Mouse (Mus musculus) heart, embryonic 15.5 days (tissue): ENCODE results near the gene Snrnp70. TPM values are rescaled to one million over a fixed set of nuclear protein-coding genes. Genes with fewer than 3 reads are reported as not detected.
"Not testable (repeated sequence)": the region's sequence is repeated elsewhere in the genome, so short reads cannot be mapped to it uniquely, and the experiment has no call there.

ENCODE experiments used
- ATAC-seq: fragments of 200-750 bp; cut with Nextera tagmentation; replicated peaks from 2 replicates; pipeline ENCODE4 v1.8.0; 2017; ENCODE audit warnings: low read depth, moderate TSS enrichment; ENCODE audit not compliant: insufficient number of reproducible peaks, insufficient read depth, low FRiP score
- H3K27ac ChIP-seq: fragments of 300-500 bp; sonication (generic); 2 replicates; pipeline ENCODE4 v1.5.1; 2015; ENCODE audit warnings: mild to moderate bottlenecking, inconsistent platforms
- H3K27me3 ChIP-seq: fragments of 300-500 bp; sonication (generic); 2 replicates; pipeline ENCODE4 v1.6.1; 2015; ENCODE audit warnings: inconsistent platforms
- H3K36me3 ChIP-seq: fragments of 300-500 bp; sonication (generic); 2 replicates; pipeline ENCODE4 v1.6.1; 2015; ENCODE audit warnings: mild to moderate bottlenecking, inconsistent platforms
- H3K4me1 ChIP-seq: fragments of 300-500 bp; sonication (generic); replicated peaks from 2 replicates; pipeline ENCODE4 v1.6.1; 2015; ENCODE audit warnings: inconsistent platforms
- H3K4me2 ChIP-seq: fragments of 300-500 bp; sonication (generic); 2 replicates; pipeline ENCODE4 v1.6.1; 2015; ENCODE audit warnings: inconsistent platforms, mild to moderate bottlenecking, moderate library complexity
- H3K4me3 ChIP-seq: fragments of 300-500 bp; sonication (generic); 2 replicates; pipeline ENCODE4 v1.5.1; 2015; ENCODE audit warnings: mild to moderate bottlenecking, inconsistent platforms
- H3K9ac ChIP-seq: fragments of 300-500 bp; sonication (generic); 2 replicates; pipeline ENCODE4 v1.6.1; 2015; ENCODE audit warnings: mild to moderate bottlenecking, inconsistent platforms
- H3K9me3 ChIP-seq: fragments of 300-500 bp; sonication (generic); replicated peaks from 2 replicates; pipeline ENCODE4 v1.6.1; 2016; ENCODE audit warnings: inconsistent platforms
- whole genome bisulfite sequencing: fragments of 180-500 bp; shearing (Covaris S2); methylation state at CpG from one replicate; pipeline ENCODE4 v1.1.7; 2015; ENCODE audit warnings: mixed read lengths; 5-methylcytosine and 5-hydroxymethylcytosine counted together
- polyA plus RNA-seq: library from polyadenylated mRNA; unstranded; fragments of >200 nt; fragmentation: Nextera tagmentation; extraction: Ambion mirVana; gene quantifications from 2 replicates; pipeline ENCODE4 v1.2.1, GENCODE M21; 2015

Snrnp70 gene
- polyA plus RNA-seq, 1 experiment from 2014 or later = 123 TPM

GRCm38 (mm10) chr7:45365742-45366651, 29.5 kb downstream of the Snrnp70 start:
- Histone ChIP-seq H3K27ac (no peak overlapping the region), H3K36me3 (no peaks in the 10 kb centered on the region), H3K4me2 (peak overlapping the region; percentile 99), H3K9me3 (no peaks in the 10 kb centered on the region), H3K4me1 (peaks cover 45% of the 10 kb centered on the region), H3K9ac (peak overlapping the region; percentile 57), H3K4me3 (peak overlapping the region; percentile 61), H3K27me3 (peaks cover 79% of the 10 kb centered on the region)
- ATAC-seq = no peak
- WGBS = 4% methylated on average over 34 of the region's 35 CpGs

GRCm38 (mm10) chr7:45363983-45364382, 31.6 kb downstream of the Snrnp70 start:
- WGBS = 56% methylated on average over 2 of the region's 2 CpGs
- Histone ChIP-seq H3K36me3 (no peaks in the 10 kb centered on the region), H3K27me3 (peaks cover 86% of the 10 kb centered on the region), H3K4me2 (no peak overlapping the region), H3K4me1 (peaks cover 29% of the 10 kb centered on the region), H3K9me3 (no peaks in the 10 kb centered on the region), H3K9ac (no peak overlapping the region), H3K4me3 (no peak overlapping the region), H3K27ac (no peak overlapping the region)
- no peak for ATAC-seq

- peaks cover 80% of the 10 kb centered on the region for H3K27me3 ChIP-seq
- ATAC-seq = no peak
- H3K4me2 ChIP-seq = no peak overlapping the region
- 11% methylated on average over 13 of the region's 13 CpGs for WGBS
- no peaks in the 10 kb centered on the region for H3K36me3 ChIP-seq
- peaks cover 24% of the 10 kb centered on the region for H3K4me1 ChIP-seq
- no peak overlapping the region for H3K4me3 ChIP-seq
- H3K9ac ChIP-seq = no peak overlapping the region
- no peaks in the 10 kb centered on the region for H3K9me3 ChIP-seq
- no peak overlapping the region for H3K27ac ChIP-seq
These were observed 32.7 kb downstream of the Snrnp70 start for GRCm38 (mm10) chr7:45362801-45363200.

- H3K4me3 ChIP-seq = peak overlapping the region; percentile 46
- peak overlapping the region; percentile 74 for H3K4me2 ChIP-seq
- ATAC-seq = peak; percentile 75
- under 1% methylated on average over 43 of the region's 43 CpGs for WGBS
- H3K27me3 ChIP-seq = peaks cover 81% of the 10 kb centered on the region
- no peaks in the 10 kb centered on the region for H3K9me3 ChIP-seq
- H3K36me3 ChIP-seq = no peaks in the 10 kb centered on the region
- H3K9ac ChIP-seq = peak overlapping the region; percentile 37; the same call in 1 of the 2 replicates
- peaks cover 15% of the 10 kb centered on the region for H3K4me1 ChIP-seq
- H3K27ac ChIP-seq = no peak overlapping the region
These were observed 34.2 kb downstream of the Snrnp70 start for GRCm38 (mm10) chr7:45361243-45361804.

- H3K9me3 ChIP-seq = no peaks in the 10 kb centered on the region
- no peaks in the 10 kb centered on the region for H3K36me3 ChIP-seq
- no peak overlapping the region for H3K4me3 ChIP-seq
- H3K4me2 ChIP-seq = no peak overlapping the region
- H3K4me1 ChIP-seq = peaks cover 9% of the 10 kb centered on the region
- H3K27me3 ChIP-seq = peaks cover 80% of the 10 kb centered on the region
- 40% methylated on average over 18 of the region's 18 CpGs for WGBS
- H3K9ac ChIP-seq = no peak overlapping the region
- no peak overlapping the region for H3K27ac ChIP-seq
- peak; percentile 5; the same call in 1 of the 2 replicates for ATAC-seq
These were observed 35.0 kb downstream of the Snrnp70 start for GRCm38 (mm10) chr7:45360404-45361125.

GRCm38 (mm10) chr7:45359081-45359480, 36.5 kb downstream of the Snrnp70 start:
- not testable (repeated sequence) for H3K4me1 ChIP-seq, H3K4me2 ChIP-seq, H3K4me3 ChIP-seq, H3K36me3 ChIP-seq, H3K9ac ChIP-seq, ATAC-seq, H3K27ac ChIP-seq, H3K9me3 ChIP-seq
- WGBS = 39% methylated on average over 11 of the region's 11 CpGs
- peaks cover 70% of the 10 kb centered on the region for H3K27me3 ChIP-seq

- no peak for ATAC-seq
- 33% methylated on average over 13 of the region's 13 CpGs for WGBS
- Histone ChIP-seq H3K9ac (no peak overlapping the region), H3K4me2 (no peak overlapping the region), H3K4me3 (no peak overlapping the region), H3K27me3 (peaks cover 50% of the 10 kb centered on the region), H3K27ac (no peak overlapping the region), H3K4me1 (no peaks in the 10 kb centered on the region; the same call in 1 of the 2 replicates), H3K9me3 (no peaks in the 10 kb centered on the region), H3K36me3 (no peaks in the 10 kb centered on the region)
These were observed 39.5 kb downstream of the Snrnp70 start for GRCm38 (mm10) chr7:45356087-45356486.

- Histone ChIP-seq H3K27me3 (peaks cover 43% of the 10 kb centered on the region), H3K4me3 (no peak overlapping the region), H3K4me1 (no peaks in the 10 kb centered on the region), H3K27ac (no peak overlapping the region), H3K9me3 (no peaks in the 10 kb centered on the region), H3K4me2 (no peak overlapping the region), H3K9ac (no peak overlapping the region), H3K36me3 (no peaks in the 10 kb centered on the region)
- 70% methylated on average over 15 of the region's 15 CpGs for WGBS
- ATAC-seq = no peak
These were observed 40.1 kb downstream of the Snrnp70 start for GRCm38 (mm10) chr7:45355318-45356020.

GRCm38 (mm10) chr7:45353041-45353440, 42.5 kb downstream of the Snrnp70 start:
- WGBS = 16% methylated on average over 5 of the region's 5 CpGs
- no peak for ATAC-seq
- no peak overlapping the region for H3K9ac ChIP-seq

GRCm38 (mm10) chr7:45346905-45347304, 48.6 kb downstream of the Snrnp70 start:
- H3K9ac ChIP-seq = no peak overlapping the region

More at GRCm38 (mm10) chr7:45353041-45353440, 42.5 kb downstream of the Snrnp70 start:
- Histone ChIP-seq H3K27me3 (peaks cover 27% of the 10 kb centered on the region), H3K27ac (no peak overlapping the region), H3K36me3 (no peaks in the 10 kb centered on the region), H3K4me3 (no peak overlapping the region), H3K4me2 (no peak overlapping the region), H3K4me1 (no peaks in the 10 kb centered on the region), H3K9me3 (no peaks in the 10 kb centered on the region)

GRCm38 (mm10) chr7:45343543-45343942, 52.0 kb downstream of the Snrnp70 start:
- no peak overlapping the region for H3K4me2 ChIP-seq
- H3K36me3 ChIP-seq = no peaks in the 10 kb centered on the region
- no peaks in the 10 kb centered on the region for H3K27me3 ChIP-seq
- H3K27ac ChIP-seq = no peak overlapping the region
- H3K4me1 ChIP-seq = peaks cover 31% of the 10 kb centered on the region
- no peak for ATAC-seq
- no peaks in the 10 kb centered on the region for H3K9me3 ChIP-seq
- H3K4me3 ChIP-seq = no peak overlapping the region
- no peak overlapping the region for H3K9ac ChIP-seq
- WGBS = 25% methylated on average over 13 of the region's 13 CpGs

More at GRCm38 (mm10) chr7:45346905-45347304, 48.6 kb downstream of the Snrnp70 start:
- Histone ChIP-seq H3K4me1 (no peaks in the 10 kb centered on the region), H3K4me2 (no peak overlapping the region), H3K36me3 (no peaks in the 10 kb centered on the region), H3K27ac (no peak overlapping the region), H3K4me3 (no peak overlapping the region), H3K9me3 (no peaks in the 10 kb centered on the region), H3K27me3 (peaks cover 4% of the 10 kb centered on the region; the same call in 1 of the 2 replicates)
- no peak for ATAC-seq
- 68% methylated on average over 13 of the region's 13 CpGs for WGBS
